Mouse (Mus musculus): ENCODE measurements at regions not wholly inside any gene's neighbourhood (a gene's known extent, or its start where the extent isn't known, plus 50 kb on each side); places are given as distances from the start of the nearest gene placed in this dataset.

DNA sequence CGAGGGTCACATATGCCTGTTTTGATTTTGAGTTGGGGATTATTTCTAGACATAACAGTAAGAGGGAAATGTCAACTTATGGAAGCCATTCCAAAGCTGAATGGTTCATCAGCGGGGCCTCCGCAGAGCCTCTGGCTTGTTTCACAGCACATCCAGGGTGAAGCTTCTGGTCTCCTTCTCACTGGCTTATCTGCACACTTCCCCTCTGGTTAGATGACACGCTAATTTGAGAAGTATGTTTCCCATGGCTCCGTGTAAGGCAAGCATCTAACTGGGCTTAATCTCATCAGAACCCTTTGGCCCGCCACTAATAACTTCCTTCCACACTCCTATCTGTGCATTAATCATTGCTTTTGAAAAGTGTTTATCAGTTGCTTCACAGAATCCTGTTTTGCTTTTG, 299.7 kb downstream of the Irs2 start:
- no peak for DNase-seq

GRCm38 (mm10) chr8:10707122-10707521, 301.1 kb downstream of the Irs2 start:
- DNase-seq: no peak

GRCm38 (mm10) chr8:10705909-10706308, 302.3 kb downstream of the Irs2 start:
- no peak for DNase-seq

- no peak for DNase-seq
Measured at GRCm38 (mm10) chr8:10702755-10703154, 305.5 kb downstream of the Irs2 start.

DNA sequence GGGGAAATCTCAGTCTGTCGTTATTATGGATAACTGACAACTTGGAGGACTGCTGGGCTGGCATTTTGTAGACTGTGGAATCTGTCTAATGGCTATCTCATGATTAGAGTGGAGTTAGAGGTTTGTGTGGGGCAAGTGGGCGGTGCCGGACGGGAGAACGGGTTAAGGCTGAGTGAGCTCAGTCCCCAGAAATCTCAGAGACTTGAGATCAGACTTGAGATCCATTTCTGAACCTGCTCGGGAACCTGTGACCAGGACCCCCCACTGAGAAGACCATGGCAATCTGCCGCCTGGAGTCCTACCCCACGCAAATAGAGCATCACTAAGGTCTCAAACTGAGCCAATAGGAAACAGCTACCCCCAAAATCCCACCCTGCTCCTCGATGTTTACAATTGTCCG, 306.0 kb downstream of the Irs2 start:
- DNase-seq: no peak

DNA sequence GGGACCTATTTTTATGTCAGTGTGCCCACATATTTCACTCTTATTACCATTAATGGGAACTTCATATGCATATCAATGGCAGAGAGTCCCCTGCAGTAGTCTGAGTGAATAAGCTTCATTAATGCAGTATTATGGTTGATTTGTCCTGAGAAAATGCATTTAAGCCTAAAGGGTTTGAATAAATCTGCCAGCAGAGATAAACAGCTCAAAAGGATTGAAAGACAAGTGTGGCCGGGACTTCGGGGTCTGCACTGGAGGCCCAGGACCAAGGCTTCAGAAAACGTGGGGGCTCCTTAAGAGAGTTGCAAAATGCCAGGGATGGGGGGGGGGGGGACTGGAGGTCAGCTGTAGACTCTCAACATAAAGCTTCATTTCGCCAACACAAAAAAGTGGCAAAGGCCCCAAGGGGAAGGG, 306.6 kb downstream of the Irs2 start:
- DNase-seq: no peak

DNA sequence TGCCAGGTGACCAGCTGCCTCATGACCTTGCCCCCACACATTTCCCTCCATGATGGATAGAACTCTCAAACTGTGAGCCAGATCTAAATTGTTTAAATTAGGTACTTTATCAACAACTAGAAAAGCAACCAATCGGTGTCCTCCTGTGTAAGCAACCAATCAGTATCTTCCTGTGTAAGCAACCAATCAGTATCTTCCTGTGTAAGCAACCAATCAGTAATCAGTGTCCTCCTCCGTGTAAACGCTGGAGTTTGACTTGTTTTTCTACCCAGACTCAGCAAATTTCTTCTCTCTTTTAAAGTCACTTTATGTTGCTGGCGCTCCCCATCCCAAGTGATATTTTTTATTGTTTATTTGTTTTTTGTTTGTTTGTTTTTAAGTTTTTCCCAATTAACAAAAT, 307.0 kb downstream of the Irs2 start:
- no peak for DNase-seq

DNA sequence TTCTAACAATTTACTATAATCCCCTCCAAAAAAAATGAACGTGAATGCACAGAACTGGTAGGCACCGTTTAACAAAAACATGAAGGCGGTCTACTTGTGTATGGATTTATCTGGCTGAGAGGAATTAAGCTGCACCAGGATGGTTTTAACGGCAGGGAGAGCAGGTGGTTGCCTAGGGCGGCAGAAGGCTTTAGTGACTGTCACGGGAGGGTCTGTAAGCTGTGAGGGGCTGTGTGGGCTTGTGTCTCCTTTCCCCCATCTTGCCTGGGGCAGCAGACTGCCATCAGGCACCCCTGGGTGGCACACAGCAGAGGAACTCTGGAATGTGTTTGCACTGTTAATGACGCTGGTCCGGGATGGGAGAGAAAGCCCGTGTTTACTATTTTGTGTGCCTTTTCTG, 308.6 kb downstream of the Irs2 start:
- DNase-seq: no peak

- DNase-seq: no peak
Measured at GRCm38 (mm10) chr8:10695181-10695580, 313.1 kb downstream of the Irs2 start.

GRCm38 (mm10) chr8:10690659-10691058, 317.6 kb downstream of the Irs2 start:
- no peak for DNase-seq

DNA sequence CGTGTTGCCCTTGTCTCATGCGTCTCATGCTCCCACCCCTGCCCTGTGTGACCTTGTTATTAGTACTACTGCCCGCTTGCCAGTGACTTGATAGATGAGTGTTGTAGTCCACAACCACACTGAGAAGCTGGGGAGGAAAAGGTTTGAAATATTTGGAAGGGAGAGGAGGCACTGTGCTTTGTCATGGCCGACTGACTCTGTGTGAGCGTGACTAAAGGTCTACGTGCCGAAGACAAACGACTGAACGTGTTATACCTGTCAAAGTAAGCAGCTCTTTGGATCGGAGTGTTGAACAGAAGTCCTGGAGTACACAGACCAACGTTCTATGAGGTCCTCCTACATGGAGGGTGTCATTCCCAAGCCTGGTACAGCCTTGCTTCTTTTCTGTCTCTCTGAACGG, 318.4 kb downstream of the Irs2 start:
- DNase-seq: no peak

DNA sequence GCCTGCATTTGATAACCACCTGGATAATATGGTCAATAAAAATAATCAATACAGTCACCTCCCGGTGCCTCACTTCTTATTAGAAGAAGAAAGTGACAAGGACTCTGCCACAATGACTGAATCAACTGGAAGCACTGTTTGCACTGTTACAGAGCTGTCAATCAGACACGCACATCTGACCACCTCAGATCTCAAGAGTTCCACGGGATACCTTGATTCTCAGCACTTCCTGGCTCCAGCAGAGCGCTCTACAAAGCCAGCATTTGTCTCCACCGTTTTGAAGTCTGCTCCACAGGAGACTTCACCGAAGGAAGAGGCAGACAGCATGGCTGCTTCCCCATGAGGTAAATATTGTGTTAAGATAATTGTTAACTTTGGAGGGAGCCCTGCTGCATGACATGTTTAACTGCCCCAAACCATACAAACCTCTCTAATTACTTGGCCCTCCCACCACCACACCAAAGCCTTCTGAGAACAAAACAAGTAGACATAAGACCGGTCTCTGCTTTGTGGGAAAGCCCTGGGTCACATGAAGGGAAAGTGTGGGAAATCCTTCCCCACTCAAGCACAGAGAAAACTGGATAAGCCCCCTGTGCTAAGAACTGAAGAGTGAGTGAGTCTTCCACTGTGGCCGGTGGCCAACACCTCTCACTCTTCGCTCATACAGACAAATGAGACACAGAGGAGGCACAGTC, 320.2 kb downstream of the Irs2 start:
- no peak for DNase-seq
